Mouse (Mus musculus) gastrocnemius, postnatal 14 days (tissue): ENCODE results near the gene Tmem62. TPM values are rescaled to one million over a fixed set of nuclear protein-coding genes. Genes with fewer than 3 reads are reported as not detected.
"Not testable (repeated sequence)": the region's sequence is repeated elsewhere in the genome, so short reads cannot be mapped to it uniquely, and the experiment has no call there.

Experiments
- DNase-seq: peaks from one replicate; pipeline ENCODE4 v3.0.0; 2021; ENCODE audit warnings: mixed read lengths
- intact Hi-C: fragments of 180-260 bp; cut with DNase I; formaldehyde crosslinking; loops from one replicate; pipeline ENCODE4 v1.15.1; 2025; ENCODE audit warnings: low total_unique reads
- total RNA-seq, 2 experiments: library from RNA; stranded (reverse); gene quantifications; 2 replicates each; pipeline ENCODE4 v1.2.3; 2021

The Tmem62 gene
- total RNA-seq, 2 experiments from 2014 or later: 2.2 to 3.0 TPM

DNA sequence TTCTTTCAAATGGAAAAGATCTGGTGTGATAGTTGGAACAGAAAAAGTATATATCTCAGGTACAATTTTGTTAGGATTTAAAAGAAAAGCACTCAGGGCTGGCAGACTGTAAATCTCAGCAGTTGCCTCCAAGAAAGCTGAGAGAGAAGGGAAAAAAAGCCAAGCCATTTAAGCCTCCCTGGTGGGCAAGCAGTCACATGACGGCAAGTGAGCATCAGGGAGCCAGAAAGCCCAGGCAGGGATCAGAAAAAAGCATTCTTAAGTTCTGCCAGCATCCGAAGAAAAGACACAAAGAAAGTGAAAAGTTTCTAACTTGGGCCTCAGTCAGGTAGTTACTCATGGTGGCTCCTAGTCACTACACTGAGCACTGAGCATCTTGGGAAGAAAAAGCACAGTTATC, 6.8 kb downstream of the Tmem62 start:
- no peak for DNase-seq
- intact Hi-C loops: no loop called here

- DNase-seq: no peak
- intact Hi-C loops: no loop called here
Measured at GRCm38 (mm10) chr2:120985241-120985640, 8.4 kb downstream of the Tmem62 start.

DNA sequence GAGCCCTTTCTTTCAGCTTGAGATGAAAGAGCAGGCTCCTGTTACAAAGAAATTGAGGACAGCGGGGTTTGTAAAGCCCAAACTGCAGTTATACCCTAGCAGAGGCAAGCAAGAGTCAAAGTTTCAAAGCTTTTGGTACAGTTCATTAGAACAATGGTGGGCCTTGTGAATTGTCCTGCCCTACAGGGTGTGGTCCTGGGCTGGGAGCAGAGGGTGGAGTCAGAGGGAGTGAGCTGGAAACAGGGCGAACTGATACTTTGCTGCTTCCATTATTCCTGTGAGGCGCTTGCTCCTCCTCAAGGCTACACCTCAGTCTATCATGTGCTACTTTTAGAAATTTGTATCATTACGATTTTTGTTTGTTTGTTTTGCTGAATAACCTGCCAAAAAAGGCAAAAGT, 14.4 kb downstream of the Tmem62 start:
- intact Hi-C loops: no loop called here
- DNase-seq: no peak

DNA sequence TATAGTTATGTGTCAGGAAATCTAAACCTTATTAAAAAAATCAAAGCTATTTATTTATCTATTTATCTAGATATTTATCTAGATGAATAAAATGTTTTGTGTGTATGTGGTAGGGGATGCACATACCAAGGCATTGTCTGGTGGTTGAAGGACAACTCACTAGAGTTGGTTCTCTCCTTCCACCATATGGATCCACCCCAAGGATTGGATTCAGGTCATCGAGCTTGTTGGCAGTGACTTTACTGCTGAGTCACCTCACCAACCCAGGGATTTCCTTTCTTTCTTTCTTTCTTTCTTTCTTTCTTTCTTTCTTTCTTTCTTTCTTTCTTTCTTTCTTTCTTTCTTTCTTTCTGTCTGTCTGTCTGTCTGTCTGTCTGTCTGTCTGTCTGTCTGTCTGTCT, 19.8 kb downstream of the Tmem62 start:
- intact Hi-C loops, DNase-seq: not testable (repeated sequence)

DNA sequence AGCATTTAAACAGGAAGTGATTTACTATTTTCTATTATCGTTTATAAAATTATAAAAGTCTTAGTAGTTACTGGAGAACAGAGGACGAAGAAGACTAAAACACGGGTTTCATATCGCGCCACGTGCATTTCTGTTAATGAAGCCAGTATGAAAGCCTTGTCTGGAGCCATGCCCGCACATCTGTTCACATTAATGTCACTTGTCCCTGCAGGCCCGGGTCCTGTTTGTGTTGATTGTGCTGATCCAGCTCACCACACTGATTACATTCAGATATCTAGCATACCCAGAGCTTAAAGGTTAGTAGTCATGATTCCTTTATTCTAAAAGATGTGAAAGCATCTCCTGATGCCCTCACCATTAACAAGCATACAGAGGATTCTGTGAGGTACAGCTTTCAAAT, 22.0 kb downstream of the Tmem62 start:
- intact Hi-C loops: no loop called here

DNA sequence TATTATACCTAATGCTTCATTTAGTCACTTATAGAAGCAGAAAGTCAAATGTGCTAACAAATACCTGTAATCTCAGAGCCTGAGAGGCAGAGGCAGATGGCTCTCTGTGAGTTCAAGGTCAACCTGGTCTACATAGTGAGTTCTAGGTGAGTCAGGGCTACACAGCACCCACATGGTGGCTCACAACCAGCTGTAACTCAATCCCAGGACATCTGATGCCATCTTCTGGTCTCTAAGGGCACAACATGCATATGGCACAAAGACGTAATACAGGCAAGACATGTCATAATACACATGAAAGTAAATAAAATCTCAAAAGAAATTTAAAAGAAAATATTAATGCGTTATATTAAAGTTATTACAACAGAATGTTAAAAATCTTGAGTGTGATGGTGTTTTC, 26.8 kb downstream of the Tmem62 start:
- no peak for DNase-seq
- intact Hi-C loops: no loop called here

More for the DNA sequence above, 22.0 kb downstream of the Tmem62 start:
- DNase-seq: no peak

GRCm38 (mm10) chr2:121004018-121004811, 27.4 kb downstream of the Tmem62 start:
- DNase-seq: no peak
- intact Hi-C loops: no loop called here

DNA sequence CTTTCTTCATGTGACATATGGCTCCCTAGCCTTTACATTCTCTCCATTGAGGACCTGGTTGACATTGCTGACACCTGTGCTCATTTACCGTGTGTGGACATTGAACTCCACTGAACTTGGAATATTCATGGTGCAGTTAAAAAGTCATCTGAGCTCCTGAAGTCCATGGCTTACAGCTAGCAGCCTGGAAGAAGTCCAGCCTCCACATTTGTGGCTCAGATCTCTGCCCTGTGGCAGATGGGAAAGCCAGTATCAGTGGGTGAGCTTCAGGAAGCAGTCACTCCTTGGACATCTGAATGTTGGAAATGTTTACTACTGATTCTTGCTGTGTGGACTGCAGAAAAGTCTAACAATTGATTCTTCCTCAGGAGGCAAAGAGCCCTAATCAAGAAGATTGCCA, 30.2 kb downstream of the Tmem62 start:
- intact Hi-C loops: no loop called here
- no peak for DNase-seq

- intact Hi-C loops: no loop called here
- peak; percentile 93 for DNase-seq
Measured at GRCm38 (mm10) chr2:121007925-121008663, 31.3 kb downstream of the Tmem62 start, which contains the start of gene Ccndbp1. Gene Ccndbp1, plus strand, starts transcription at chr2:121008403.

- intact Hi-C loops: no loop called here
- DNase-seq: no peak
Measured at GRCm38 (mm10) chr2:121008664-121009007, 31.8 kb downstream of the Tmem62 start.

DNA sequence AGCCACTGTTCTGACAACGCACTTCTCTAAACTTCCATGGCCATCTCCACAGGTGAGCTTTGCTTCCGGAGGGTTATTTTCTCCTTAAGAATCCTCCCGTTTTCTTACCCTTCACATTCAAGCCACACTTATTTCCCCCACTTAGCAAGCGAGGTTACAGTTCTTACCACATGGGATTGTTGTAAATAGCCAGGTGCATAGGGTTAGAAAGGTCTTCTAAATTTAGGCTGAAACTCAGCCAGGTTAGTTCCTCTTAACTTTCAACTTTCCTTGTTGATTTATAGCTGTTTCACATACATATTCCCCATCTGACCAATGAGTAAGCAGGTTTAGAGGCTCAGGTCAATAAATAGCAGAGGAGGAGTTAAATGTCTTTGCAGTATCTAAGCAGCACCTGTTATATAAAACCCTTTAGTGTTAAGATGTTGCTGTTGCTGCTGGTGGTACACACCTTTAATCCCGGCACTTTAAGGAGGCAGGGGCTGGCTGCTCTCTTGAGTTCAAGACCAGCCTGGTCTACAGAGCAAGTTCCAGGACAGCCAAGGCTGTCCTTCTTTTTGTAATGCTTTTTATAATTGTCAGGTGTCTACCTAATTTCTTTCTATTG, 32.4 kb downstream of the Tmem62 start:
- intact Hi-C loops: no loop called here
- no peak for DNase-seq

DNA sequence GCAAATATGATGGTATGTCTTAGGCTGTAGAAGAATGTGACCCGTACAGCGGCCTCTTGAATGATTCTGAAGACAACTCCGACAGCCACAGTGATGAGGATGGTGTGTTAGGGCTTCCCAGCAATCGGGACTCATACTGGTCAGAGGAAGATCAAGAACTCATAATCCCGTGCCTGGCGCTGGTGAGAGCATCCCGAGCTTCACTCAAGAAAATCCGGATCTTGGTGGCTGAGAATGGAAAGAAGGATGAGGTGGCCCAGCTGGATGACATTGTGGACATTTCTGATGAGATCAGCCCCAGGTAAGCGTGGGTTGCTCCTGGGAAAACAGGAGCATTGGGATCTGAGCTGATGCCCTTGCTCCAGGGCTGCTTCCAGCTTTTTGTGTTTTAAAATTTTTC, 35.9 kb downstream of the Tmem62 start:
- no peak for DNase-seq
- intact Hi-C loops: no loop called here

GRCm38 (mm10) chr2:121015507-121015906, 38.7 kb downstream of the Tmem62 start:
- intact Hi-C loops: no loop called here
- no peak for DNase-seq

DNA sequence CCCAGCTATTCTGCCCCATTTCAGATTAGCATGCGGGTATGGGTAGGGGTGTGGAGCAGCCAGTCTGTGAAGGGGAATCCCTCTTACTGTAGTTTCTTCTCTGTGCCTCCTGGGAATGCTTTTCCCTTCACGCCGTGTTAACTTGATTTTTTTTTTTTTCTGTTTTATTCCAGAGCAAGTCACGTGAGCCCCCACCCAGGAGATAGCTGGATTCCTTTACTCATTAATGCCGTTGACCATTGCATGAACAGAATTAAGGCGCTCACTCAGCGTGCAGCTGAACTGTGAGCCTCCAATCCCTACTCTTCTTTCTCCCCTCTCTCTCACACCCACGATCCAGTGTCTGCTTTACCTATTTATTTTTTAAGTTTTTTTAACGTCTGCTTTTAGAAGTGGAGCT, 39.4 kb downstream of the Tmem62 start:
- no peak for DNase-seq
- intact Hi-C loops: no loop called here

DNA sequence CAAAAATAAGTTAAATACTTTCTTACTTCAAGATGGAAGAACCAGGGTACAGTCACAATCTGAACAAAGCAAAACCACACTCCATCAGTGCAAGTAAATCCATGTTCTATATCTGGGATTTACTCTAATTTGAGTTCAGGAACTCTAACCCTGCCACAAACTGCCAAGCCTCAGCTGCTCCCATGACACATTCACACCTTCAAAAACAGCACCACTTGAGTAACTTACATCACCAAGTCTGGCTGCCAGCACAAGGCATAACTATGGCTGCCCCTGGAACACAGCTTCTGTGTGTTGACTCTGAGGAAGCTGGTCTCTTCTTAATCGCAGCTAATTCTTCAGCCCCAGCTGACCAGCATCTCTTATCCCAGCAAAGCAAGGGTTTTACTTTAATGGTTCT, 40.3 kb downstream of the Tmem62 start:
- DNase-seq: no peak
- intact Hi-C loops: no loop called here

DNA sequence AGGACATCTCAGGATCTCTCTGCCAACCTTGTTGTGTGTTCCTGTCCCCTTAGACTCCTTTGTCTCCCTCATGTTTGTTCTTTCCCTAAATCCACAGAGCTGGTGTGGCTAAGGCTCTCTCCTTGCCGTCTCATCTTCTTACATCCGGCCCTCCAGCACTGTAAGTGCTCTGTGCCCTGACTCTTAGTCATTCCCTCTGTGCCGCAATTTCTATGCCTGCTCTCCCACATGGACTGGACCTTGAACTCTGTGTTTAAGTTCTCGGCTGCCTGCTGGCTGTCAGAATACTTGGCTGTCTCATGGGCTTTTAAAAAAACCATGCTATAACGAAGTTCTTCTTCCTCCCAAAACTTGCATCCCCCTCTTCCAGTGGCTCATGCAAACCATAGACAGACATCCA, 46.1 kb downstream of the Tmem62 start:
- no peak for DNase-seq
- intact Hi-C loops: no loop called here

- intact Hi-C loops: no loop called here
- DNase-seq: no peak
Measured at GRCm38 (mm10) chr2:121036733-121037341, 60.0 kb downstream of the Tmem62 start, which contains the start of gene Epb42. Gene Epb42, minus strand, starts transcription at chr2:121037072.

DNA sequence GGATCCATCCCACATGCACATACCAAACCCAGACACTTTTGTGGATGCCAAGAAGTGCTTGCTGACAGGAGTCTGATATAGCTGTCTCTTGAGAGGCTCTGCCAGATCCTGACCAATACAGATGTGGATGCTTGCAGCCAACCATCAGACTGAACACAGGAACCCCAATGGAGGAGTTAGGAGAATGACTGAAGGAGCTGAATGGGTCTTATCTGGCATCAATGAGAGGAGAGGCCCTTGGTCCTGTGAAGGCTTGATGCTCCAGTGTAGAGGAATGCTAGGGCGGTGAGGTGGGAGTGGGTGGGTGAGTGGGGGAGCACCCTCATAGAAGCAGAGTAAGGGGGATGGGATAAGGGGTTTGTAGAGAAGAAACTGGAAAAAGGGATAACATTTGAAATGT, 62.0 kb downstream of the Tmem62 start:
- intact Hi-C loops, DNase-seq: not testable (repeated sequence)

DNA sequence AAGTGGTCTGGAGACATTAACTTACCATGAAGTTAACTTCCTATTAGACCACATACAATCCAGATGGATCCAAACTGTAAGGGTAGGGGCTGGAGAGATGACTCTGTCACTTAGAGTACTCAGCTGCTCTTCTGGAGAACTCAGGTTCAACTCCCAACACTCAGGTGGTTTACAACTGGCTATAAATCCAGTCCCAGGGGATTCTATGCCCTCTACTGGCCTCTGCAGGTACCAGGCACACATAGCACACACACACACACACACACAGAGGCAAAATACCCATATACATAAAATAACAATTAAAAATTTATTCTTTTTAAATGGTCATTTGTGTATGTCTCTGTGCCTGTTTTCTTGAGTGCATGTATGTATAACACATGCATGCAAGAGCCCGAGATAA, 62.6 kb downstream of the Tmem62 start:
- intact Hi-C loops: no loop called here
- DNase-seq: no peak

- intact Hi-C loops: loop anchor here (2.0 kb wide), 1 partner anchor 62 kb away; no protein-coding TSS in a partner anchor
- DNase-seq: no peak
Measured at GRCm38 (mm10) chr2:121041098-121041497, 64.3 kb downstream of the Tmem62 start.
